Mouse (Mus musculus): ENCODE measurements at regions not wholly inside any gene's neighbourhood (a gene's known extent, or its start where the extent isn't known, plus 50 kb on each side); places are given as distances from the start of the nearest gene placed in this dataset.
"Not testable (repeated sequence)": the region's sequence is repeated elsewhere in the genome, so short reads cannot be mapped to it uniquely, and the experiment has no call there.

- no peak for DNase-seq
These were observed 197.9 kb upstream of the Hs6st1 start for GRCm38 (mm10) chr1:35870144-35870827.

GRCm38 (mm10) chr1:35873038-35873437, 195.2 kb upstream of the Hs6st1 start:
- no peak for DNase-seq

- no peak for DNase-seq
These were observed 192.9 kb upstream of the Hs6st1 start for GRCm38 (mm10) chr1:35875210-35875811.

GRCm38 (mm10) chr1:35878426-35878825, 189.8 kb upstream of the Hs6st1 start:
- DNase-seq: no peak

- no peak for DNase-seq
These were observed 188.7 kb upstream of the Hs6st1 start for GRCm38 (mm10) chr1:35879388-35880093.

- DNase-seq: no peak
These were observed 187.5 kb upstream of the Hs6st1 start for GRCm38 (mm10) chr1:35880562-35881265.

GRCm38 (mm10) chr1:35881521-35881920, 186.7 kb upstream of the Hs6st1 start:
- DNase-seq: no peak

- no peak for DNase-seq
These were observed 186.1 kb upstream of the Hs6st1 start for GRCm38 (mm10) chr1:35882101-35882500.

GRCm38 (mm10) chr1:35889731-35890499, 178.3 kb upstream of the Hs6st1 start:
- DNase-seq: no peak

GRCm38 (mm10) chr1:35890500-35890900, 177.7 kb upstream of the Hs6st1 start:
- DNase-seq: no peak

GRCm38 (mm10) chr1:35899536-35899935, 168.7 kb upstream of the Hs6st1 start:
- no peak for DNase-seq

GRCm38 (mm10) chr1:35904001-35904547, 164.1 kb upstream of the Hs6st1 start:
- peak in 1 of 2 experiments; percentile 9 for DNase-seq

GRCm38 (mm10) chr1:35913551-35913950, 154.6 kb upstream of the Hs6st1 start:
- DNase-seq: no peak

GRCm38 (mm10) chr1:35914175-35914574, 154.0 kb upstream of the Hs6st1 start:
- not testable (repeated sequence) for DNase-seq

GRCm38 (mm10) chr1:35915526-35915925, 152.7 kb upstream of the Hs6st1 start:
- DNase-seq: no peak

GRCm38 (mm10) chr1:35919840-35920734, 148.1 kb upstream of the Hs6st1 start:
- DNase-seq: no peak

- DNase-seq: no peak
These were observed 143.4 kb upstream of the Hs6st1 start for GRCm38 (mm10) chr1:35924796-35925195.

GRCm38 (mm10) chr1:35925301-35925700, 142.9 kb upstream of the Hs6st1 start:
- no peak for DNase-seq

GRCm38 (mm10) chr1:35926191-35927048, 141.8 kb upstream of the Hs6st1 start:
- DNase-seq: peak in 1 of 2 experiments; percentile 27

- no peak for DNase-seq
These were observed 141.2 kb upstream of the Hs6st1 start for GRCm38 (mm10) chr1:35927049-35927415.
